Mouse (Mus musculus) small intestine, adult 2 months (tissue): ENCODE results near the gene Gm20388. TPM values are rescaled to one million over a fixed set of nuclear protein-coding genes. Genes with fewer than 3 reads are reported as not detected.

ENCODE experiments used
- H3K27ac ChIP-seq: fragments of 200-500 bp; 2 replicates; pipeline ENCODE4 v1.5.1; 2012; ENCODE audit warnings: low read depth, low read length, control low read depth, inconsistent platforms; ENCODE audit not compliant: insufficient read depth
- H3K27me3 ChIP-seq: fragments of 200-500 bp; 2 replicates; pipeline ENCODE4 v1.6.1; 2012; ENCODE audit warnings: mild to moderate bottlenecking, moderate library complexity, low read length, inconsistent platforms; ENCODE audit not compliant: control insufficient read depth, insufficient read depth
- H3K36me3 ChIP-seq: fragments of 200-500 bp; 2 replicates; pipeline ENCODE4 v1.6.1; 2012; ENCODE audit warnings: mild to moderate bottlenecking, low read length, control low read depth, inconsistent platforms; ENCODE audit not compliant: control insufficient read depth, insufficient read depth
- H3K4me1 ChIP-seq: fragments of 200-500 bp; 2 replicates; pipeline ENCODE4 v1.6.1; 2012; ENCODE audit warnings: low read length, inconsistent platforms, mixed read lengths; ENCODE audit not compliant: control insufficient read depth, insufficient read depth, insufficient read length
- H3K4me3 ChIP-seq: fragments of 200-500 bp; 2 replicates; pipeline ENCODE4 v1.5.1; 2012; ENCODE audit warnings: low read depth, mild to moderate bottlenecking, control low read depth, inconsistent platforms, low read length, moderate library complexity
- CTCF ChIP-seq: fragments of 200-500 bp; IDR thresholded peaks from 2 replicates; pipeline ENCODE4 v1.5.1; 2012; ENCODE audit warnings: low read depth, mild to moderate bottlenecking, control low read depth, inconsistent platforms, low read length, moderate library complexity, mixed read lengths; ENCODE audit not compliant: insufficient replicate concordance, insufficient read length; ENCODE audit errors: extremely low read depth
- POLR2A ChIP-seq: fragments of 200-500 bp; IDR thresholded peaks from 2 replicates; pipeline ENCODE4 v1.6.1; 2012; ENCODE audit warnings: low read depth, mild to moderate bottlenecking, control low read depth, inconsistent platforms, low read length, moderate library complexity
- WGBS: fragments of 180-500 bp; shearing (Covaris S2); methylation state at CpG from one replicate; pipeline ENCODE4 v1.1.7; 2018; 5-methylcytosine and 5-hydroxymethylcytosine counted together
- polyA plus RNA-seq: library from polyadenylated mRNA; depleted of rRNA; stranded (reverse); fragments of >200 nt; gene quantifications from 2 replicates; pipeline ENCODE4 v1.2.3, GENCODE M21; 2012

The Gm20388 gene
- polyA plus RNA-seq, 1 experiment = 37.3 TPM

GRCm38 (mm10) chr8:122942803-122943713, 3032.4 kb downstream of the Gm20388 start:
- TF ChIP-seq CTCF (peak; percentile 49; the same call in 1 of the 2 replicates), POLR2A (no peak)
- peaks cover 2% of the 10 kb centered on the region; the same call in 1 of the 2 replicates for H3K36me3 ChIP-seq
- no peaks in the 10 kb centered on the region for H3K27me3 ChIP-seq
- 71% methylated on average over 9 of the region's 9 CpGs for WGBS
- no peak overlapping the region for H3K4me3 ChIP-seq
- H3K4me1 ChIP-seq = peaks cover 6% of the 10 kb centered on the region; the same call in 1 of the 2 replicates
- no peak overlapping the region for H3K27ac ChIP-seq

GRCm38 (mm10) chr8:122945775-122946174, 3035.1 kb downstream of the Gm20388 start:
- Histone ChIP-seq H3K36me3 (peaks cover 2% of the 10 kb centered on the region; the same call in 1 of the 2 replicates), H3K4me1 (peaks cover 10% of the 10 kb centered on the region), H3K27ac (no peak overlapping the region), H3K27me3 (no peaks in the 10 kb centered on the region), H3K4me3 (no peak overlapping the region)
- TF ChIP-seq CTCF (no peak), POLR2A (no peak)
- WGBS = 54% methylated on average over 2 of the region's 2 CpGs

- Histone ChIP-seq H3K4me1 (peaks cover 14% of the 10 kb centered on the region), H3K27ac (no peak overlapping the region), H3K36me3 (no peaks in the 10 kb centered on the region), H3K27me3 (no peaks in the 10 kb centered on the region), H3K4me3 (no peak overlapping the region)
- TF ChIP-seq CTCF = no peak
- no peak for TF ChIP-seq POLR2A
- WGBS = 53% methylated on average over 5 of the region's 5 CpGs
Observed at GRCm38 (mm10) chr8:122949701-122950100, 3039.1 kb downstream of the Gm20388 start.

GRCm38 (mm10) chr8:122951456-122951855, 3040.8 kb downstream of the Gm20388 start:
- 68% methylated on average over 5 of the region's 5 CpGs for WGBS
- Histone ChIP-seq H3K36me3 (no peaks in the 10 kb centered on the region; the same call in 1 of the 2 replicates), H3K27me3 (no peaks in the 10 kb centered on the region), H3K4me1 (peaks cover 12% of the 10 kb centered on the region), H3K4me3 (no peak overlapping the region), H3K27ac (no peak overlapping the region)
- TF ChIP-seq CTCF (no peak), POLR2A (no peak)

- TF ChIP-seq POLR2A (no peak), CTCF (no peak)
- no peak overlapping the region for H3K4me3 ChIP-seq
- peaks cover 12% of the 10 kb centered on the region for H3K4me1 ChIP-seq
- no peaks in the 10 kb centered on the region; the same call in 1 of the 2 replicates for H3K36me3 ChIP-seq
- no peak overlapping the region for H3K27ac ChIP-seq
- H3K27me3 ChIP-seq = no peaks in the 10 kb centered on the region
- WGBS = 82% methylated on average over 6 of the region's 6 CpGs
Observed at GRCm38 (mm10) chr8:122953028-122953427, 3042.4 kb downstream of the Gm20388 start.

GRCm38 (mm10) chr8:122954090-122954799, 3043.6 kb downstream of the Gm20388 start:
- Histone ChIP-seq H3K4me3 (no peak overlapping the region), H3K27ac (no peak overlapping the region), H3K36me3 (no peaks in the 10 kb centered on the region; the same call in 1 of the 2 replicates), H3K4me1 (peaks cover 8% of the 10 kb centered on the region; the same call in 1 of the 2 replicates), H3K27me3 (no peaks in the 10 kb centered on the region)
- TF ChIP-seq CTCF (no peak), POLR2A (no peak)
- WGBS = 59% methylated on average over 3 of the region's 3 CpGs

GRCm38 (mm10) chr8:122955195-122955594, 3044.6 kb downstream of the Gm20388 start:
- no peaks in the 10 kb centered on the region for H3K27me3 ChIP-seq
- TF ChIP-seq POLR2A = no peak
- TF ChIP-seq CTCF = no peak
- no peak overlapping the region for H3K27ac ChIP-seq
- no peak overlapping the region for H3K4me3 ChIP-seq
- no peaks in the 10 kb centered on the region; the same call in 1 of the 2 replicates for H3K36me3 ChIP-seq
- H3K4me1 ChIP-seq = peaks cover 7% of the 10 kb centered on the region; the same call in 1 of the 2 replicates
